Mouse (Mus musculus) spleen, postnatal 4 days (tissue): ENCODE data around the gene Gm27029.
"Not testable (repeated sequence)": the region's sequence is repeated elsewhere in the genome, so short reads cannot be mapped to it uniquely, and the experiment has no call there.

Experiments
- DNase-seq, 2 experiments: peaks; one replicate each; pipeline ENCODE4 v3.0.0; 2022; ENCODE audit warnings: low spot score in 2 of 2

Gm27029 gene

DNA sequence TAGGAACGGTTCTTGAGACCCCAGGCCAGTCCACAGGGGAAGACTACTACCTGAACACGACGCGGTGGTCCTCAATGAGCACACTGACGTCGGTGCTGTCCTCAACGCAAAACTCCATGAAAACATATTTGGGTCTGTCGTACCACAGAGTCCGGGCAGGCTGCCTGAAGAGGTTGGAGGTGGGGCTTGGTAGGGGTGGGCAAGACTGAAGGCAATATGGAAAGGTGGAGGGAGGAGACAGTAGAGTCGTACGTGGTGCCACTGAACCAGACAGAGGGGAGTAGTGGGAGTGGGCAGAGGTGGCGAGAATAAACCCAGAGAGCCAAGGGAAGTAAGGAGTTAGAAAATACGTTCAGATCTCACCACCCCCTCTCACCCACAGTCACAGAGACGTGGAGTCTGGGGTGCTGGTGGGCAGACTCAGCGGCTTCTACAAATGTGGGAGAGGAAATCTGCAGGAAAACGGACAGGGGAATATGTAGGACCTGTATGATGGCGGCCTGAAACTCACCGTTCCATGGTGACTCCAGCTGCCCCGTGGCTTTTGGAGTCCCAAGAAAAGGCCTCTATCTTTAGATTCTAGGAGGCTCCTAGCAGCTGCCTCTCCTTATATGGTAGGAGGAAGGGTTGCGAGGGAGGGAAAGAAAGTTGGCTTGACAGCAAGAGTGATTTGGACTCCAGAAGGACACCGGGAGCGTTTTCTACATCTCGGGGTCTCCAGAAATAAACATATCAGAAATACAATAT, at the start of gene Gm27029:
Gene Gm27029, minus strand, starts transcription at position 692 of the 747 bp plus-strand sequence.
- DNase-seq, result no peak

DNA sequence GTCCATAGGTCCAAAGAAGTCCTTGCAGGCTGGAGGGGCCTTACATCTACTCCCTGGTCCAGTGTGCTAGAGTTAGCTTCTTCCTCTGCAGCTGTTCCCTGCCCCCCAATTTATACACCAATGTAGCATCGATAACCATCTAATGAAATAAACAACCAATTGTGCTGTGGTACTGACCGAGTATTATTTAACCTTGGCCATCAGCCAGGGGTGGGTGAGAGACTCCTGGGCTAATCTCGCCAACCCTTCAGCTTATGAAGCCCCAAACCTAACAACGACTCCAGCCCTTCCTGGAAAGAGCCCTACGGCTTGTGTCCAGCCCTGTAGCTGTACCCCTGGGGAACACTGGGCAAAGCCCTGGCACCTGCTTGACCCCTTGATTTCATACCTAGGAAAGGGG, 49.7 kb upstream of the Gm27029 start:
- no peak for DNase-seq

DNA sequence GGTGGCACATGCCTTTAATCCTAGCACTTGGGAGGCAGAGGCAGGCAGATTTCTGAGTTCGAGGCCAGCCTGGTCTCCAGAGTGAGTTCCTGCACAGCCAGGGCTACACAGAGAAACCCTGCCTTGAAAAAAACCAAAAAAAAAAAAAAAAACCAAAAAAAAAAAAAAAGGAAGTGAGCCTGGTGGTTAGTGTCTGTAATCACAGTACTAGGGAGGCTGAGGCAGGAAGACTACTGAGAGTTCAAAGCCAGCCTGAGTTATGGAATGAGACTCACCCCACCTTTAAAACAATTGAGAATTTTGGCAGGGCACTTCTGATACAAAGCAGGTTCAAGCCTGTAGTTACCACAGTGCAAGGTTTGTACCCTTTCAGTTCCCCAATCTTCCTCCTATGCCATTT, 49.1 kb upstream of the Gm27029 start:
- DNase-seq, result not testable (repeated sequence)

DNA sequence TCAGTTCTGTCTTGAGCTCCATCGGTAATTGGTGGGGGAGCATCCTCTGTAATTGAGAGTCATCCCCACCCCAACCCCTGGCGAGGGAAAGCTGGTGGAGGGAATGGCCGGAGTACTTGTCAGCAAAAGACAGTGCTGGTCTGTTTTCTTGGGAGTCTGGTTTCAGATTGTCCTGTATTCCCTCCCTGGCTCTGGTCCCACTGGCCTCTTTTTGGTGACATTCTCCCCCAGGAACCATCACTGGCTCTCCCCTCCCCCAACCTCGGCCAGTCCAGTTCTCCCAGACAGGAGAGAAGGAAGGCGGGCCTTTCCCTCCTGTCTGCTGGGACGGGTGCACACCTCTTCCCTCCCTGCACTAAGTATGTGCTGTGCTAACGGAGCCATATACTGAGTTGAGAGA, 47.7 kb upstream of the Gm27029 start:
- no peak for DNase-seq

DNA sequence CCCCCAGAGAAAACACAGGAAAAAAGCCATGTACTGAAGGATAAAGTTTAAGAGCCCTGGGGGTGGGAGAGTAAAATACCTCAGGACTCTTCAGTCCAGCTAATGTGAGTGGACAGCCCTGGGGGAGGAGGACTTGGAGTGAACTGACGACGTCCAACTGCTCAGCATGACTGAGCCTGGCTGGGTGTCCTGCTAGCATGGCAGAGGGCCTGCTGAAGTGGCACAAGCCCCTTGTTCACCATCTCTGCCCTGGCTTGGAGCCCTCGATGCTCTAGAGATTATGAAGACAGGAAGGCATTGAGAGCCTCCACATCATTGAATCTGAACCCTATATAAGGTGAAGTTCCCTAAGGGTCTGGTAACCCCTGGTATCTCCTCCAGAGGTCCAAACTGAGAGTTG, 47.3 kb upstream of the Gm27029 start:
- no peak for DNase-seq

DNA sequence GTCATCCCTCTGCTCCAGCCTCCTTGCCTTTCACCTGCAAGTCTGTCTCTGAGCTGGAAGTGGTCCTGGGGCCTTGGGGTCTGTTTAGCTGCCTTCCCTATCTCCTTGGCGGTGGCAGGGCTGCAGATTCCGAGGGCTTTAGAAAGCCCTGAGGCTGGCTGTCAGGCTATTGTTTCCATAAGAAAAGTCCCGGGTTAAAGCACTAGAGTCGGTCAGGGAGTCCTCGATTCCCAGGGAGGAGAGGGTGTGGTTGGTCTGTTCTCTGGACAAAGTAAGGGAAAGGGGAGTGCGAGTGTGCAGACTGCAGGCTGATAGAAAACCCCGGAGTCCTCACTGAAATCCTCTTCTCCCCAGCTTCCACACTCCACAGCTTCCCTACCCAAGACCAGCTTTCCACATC, 45.6 kb upstream of the Gm27029 start:
- no peak for DNase-seq

DNA sequence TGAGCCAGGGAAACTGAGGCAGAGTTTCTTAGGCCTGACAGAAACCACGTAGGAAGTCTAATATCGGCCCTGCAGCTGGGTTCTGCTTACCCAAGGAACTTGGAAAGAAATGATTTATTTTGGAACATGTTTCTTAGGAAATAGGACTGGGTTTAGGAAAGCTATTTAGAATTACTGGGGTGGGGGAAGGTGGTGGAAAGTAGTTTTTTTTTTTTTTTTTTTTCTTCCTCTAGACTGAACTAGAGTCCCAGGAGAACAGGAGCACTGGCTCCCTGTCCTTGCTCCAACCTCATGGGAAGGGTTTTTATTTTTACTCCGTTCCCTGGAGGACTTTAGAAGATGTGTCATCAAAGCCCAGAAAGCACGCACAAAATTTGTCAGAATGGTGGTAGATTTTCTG, 44.6 kb upstream of the Gm27029 start:
- no peak for DNase-seq

DNA sequence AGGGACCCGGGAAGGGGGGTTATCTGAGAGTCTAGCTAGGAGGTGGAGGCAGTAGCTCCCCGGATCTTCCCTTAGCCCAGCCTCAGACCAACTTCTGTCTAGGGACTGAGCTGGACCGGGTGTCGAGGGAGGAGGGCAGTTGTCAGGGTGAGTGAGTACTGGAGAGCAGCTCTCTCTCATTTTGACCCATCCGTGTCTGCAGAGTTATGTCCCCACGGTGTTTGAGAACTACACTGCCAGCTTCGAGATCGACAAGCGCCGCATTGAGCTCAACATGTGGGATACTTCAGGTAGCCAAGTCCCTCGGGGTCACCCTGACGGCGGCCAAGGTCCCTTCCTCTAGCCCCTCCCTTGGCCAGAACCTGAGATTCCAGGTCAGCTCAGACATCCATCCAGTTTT, 44.1 kb upstream of the Gm27029 start:
- no peak for DNase-seq

DNA sequence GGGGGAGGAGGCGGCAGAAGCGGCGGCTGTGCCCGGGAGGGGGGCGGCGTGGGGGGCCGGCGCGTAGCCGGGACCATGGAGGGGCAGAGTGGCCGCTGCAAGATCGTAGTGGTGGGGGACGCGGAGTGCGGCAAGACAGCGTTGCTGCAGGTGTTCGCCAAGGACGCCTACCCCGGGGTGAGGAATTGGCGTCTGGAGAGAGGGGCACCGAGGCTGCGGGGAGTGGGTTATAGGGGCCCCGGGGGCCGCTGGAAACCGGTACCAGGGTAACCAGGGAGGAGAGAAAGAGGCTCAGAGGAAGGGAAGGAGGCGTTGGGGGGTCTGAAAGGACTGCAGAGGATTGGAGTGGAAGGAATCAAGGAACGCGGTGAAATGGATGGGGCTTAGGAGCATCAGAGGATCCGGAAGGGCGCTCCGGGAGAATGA, 43.7 kb upstream of the Gm27029 start:
- DNase-seq, result peak in 1 of 2 experiments; percentile 74

DNA sequence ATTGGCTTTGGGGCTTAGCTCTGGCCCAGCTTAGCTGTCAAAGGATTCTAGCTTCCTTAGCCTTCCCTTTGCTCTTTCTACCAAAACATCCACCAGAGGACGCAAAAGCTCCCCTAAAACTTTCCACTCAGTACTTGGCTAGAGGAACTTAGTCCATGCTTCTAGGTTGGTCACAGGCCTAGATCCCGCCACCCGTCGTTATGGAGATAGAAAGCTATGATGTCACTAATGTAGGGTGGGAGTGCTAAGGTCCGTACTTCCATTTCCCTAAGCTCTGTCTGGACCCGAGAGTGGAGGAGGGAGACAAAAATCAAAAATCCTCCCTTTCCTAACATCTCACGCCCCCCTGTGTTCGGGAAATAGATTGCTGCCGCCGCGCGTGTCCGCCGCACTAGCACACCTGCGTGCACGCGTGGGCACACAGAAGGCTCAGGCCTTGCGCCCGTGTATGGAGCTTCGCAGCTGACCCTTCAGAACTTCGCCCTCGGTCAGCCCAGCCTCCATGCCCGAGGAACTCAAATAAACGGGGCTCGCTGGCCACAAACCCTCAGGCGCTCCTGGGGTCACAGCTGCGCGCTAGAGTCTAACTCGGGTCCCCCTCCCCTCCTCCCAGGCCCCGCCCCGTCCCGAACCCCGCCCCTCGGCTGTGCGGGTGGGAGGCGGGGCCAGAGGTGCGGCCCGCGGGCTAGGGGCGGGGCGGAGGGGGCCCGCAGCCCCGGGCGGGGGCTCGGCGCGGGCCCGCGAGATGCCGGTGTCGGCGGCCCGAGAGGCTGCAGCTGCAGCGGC, 43.1 kb upstream of the Gm27029 start:
- DNase-seq, result peak; percentile 39 to 79

DNA sequence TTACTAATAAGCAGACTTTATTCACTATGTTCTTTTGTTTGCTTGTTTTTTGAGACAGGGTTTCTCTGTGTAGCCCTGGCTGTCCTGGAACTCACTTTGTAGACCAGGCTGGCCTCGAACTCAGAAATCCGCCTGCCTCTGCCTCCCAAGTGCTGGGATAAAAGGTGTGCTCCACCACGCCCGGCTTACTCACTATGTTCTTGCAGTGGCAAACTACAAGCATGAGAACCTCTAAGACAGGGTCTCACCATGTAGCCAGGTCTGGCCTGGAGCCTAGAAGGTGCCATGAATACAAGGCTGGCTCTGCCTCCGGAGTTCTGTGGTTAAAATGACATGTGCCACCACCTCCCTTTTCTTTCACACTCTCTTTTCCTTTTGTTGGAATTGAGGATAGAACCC, 42.0 kb upstream of the Gm27029 start:
- DNase-seq, result not testable (repeated sequence)

DNA sequence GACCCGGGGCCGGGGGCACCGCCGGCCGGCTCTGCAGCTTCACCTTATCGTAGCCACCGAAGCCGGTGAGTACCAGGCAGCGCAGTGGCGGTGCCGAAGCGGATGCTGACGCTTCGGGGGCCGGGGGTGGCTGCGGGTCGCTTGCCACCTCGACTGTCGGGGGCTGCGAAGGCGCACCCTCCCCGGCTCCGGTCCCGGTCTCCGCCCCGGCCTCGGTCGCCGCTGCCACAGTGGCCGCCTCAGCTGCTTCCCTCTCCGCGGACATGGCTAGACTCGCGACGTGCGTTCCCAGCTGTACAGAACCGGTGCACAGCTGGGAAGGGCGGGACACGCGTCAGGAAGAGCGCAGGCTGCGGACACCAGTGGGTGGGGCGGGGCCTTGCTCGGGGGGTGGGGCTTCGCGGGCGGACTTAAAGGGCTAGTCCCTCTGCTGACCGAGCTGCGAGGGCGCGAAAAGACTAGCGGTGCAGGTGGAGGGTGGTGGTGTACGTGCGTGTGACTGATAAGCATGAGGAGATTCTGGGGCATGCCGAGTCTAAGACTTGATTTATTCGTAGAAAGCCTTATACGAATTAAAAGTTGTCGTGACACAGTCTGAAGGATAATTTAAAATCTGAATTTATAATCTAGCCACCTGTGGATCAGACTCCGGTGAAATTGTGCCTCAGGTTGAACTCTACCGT, 41.4 kb upstream of the Gm27029 start, which contains the start of gene Vat1:
Gene Vat1, minus strand, starts transcription at position 362 of the 683 bp plus-strand sequence.
- DNase-seq, result peak; percentile 58 to 80

DNA sequence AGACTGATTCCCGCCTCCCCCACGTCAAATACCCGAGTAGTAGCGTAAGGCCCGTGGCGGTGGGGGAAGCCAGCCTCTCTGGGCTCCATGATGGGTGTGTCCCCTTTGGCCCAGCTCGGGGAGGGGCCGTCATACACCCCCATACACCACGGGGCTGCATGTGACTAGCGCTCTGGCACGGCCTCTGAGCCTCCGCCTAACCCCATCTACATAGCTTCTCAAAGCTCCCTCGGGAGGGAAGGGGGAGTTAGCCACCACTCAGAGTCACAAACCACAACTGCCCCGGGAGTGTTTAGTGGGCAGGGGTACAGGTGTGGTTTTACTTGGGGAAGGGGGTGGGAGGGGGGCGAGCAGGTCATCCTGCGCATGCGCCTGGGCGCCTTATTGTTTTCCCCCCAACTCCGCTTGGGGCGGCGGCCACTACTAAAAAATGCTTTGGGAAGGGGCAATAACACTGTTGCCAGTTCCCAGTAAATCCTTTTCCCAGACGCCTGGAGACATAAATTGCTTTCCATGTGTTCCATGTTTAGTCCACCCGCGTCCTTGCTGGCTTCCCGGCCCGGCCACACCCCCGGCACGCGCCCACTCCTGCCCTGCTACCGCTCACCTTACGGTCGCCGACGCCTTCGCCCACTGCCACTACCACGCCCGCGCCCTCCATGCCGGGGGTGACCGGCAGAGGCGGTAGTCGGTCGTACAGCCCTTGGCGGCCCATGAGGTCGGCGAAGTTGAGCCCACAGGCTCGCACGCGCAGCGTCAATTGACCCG, 40.7 kb upstream of the Gm27029 start:
- peak; percentile 39 to 74 for DNase-seq

DNA sequence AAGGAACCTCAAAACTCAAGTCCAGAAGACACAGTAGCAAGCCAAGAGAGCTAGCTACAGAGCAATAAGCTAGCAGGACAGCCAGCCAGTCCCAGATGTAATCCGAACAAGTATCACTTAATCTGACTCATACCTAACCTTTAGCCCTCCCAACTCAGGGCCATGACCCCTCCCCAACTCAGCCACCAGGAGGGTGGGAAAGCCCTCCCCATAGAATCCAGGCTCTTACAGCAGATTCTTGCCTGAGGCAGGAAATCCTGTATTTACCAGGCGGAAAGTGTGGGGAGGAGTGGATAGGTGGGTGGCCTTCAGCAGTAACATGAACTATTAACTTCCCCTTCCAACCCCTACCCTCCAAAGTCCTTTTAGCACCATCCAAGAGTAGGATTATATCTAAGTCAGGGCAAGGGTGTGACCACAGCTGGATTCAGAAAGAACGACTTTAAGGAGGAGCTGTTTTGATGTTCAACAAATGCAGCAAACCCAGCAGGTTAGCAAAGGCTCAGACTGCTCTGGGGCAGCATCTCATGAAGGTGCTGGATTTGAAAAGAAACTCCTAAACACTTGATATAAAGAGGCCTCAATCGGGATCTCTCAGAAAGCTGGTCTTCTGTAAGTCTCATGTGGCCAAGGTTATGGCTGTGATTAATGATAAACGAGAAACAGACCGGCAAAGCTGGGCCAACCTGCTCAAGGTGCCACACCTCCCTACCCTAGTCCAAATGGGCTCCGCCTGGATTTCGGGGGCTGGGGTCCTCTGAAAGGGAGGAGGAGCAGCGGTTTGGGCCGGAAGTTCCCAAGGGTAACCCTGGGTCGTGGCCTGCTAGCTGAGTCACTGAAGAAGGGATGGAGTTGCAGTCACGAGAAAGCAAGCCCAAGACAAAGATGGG, 39.9 kb upstream of the Gm27029 start, which contains the start of gene Rnd2:
Gene Rnd2, plus strand, starts transcription at position 789 of the 890 bp plus-strand sequence.
- no peak for DNase-seq

DNA sequence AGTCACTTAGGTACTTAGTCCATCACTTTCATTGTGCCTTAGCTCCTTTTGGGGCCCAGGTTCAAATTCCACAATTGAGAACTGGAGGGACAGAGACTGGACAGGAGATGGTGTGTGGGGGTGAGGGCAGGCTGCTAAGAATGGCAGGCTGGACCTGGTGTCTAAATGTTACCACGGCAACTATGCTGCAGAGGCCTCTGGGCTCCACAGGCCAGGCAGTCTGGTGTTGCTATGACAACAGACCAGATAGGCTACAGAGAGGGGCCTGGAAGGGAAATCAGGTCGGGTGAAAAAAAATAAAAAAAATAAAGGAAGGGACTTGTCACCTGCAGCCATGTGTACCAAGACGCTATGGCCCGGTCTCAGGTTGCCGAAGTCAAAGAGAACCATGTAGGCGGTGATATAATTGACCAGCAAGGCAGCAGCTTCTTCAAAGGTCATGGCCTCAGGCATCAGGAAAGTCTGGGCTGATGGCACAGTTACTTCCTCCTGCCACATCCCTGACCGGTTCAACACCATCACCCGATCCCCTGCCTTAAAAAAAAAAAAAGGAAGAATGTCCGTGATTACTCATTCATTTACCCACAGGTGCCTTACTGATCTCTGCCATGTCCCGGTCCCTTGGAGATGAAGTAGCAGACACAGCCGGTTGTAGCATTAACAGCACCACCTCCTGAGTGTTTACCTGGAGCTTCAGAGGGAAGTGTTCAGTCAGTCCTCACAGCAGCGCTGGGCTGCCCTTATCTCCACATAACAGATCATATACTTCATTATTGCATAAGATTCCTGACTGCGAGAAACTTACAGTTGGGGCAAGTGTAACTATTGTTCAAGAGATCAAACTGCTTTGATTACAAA, 38.2 kb upstream of the Gm27029 start:
- no peak for DNase-seq

DNA sequence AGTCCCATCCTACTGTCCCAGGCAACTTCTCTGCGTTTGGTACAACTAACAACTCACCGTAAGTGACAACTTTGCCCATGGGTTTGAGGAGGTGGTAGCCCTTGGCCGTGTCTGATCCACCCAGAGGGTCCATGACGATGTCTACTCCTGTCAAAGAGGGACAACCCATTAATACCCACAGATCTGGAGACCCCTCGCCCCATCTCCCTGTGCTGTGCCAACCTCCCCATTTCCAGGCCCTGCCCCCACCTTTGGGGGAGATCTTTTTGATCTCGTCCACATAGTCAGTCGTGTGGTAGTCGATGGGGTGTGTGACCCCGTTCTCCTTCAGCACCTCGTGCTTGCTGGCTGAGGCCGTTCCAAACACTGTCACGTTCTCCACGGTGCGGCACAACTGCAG, 37.5 kb upstream of the Gm27029 start:
- DNase-seq, result no peak

DNA sequence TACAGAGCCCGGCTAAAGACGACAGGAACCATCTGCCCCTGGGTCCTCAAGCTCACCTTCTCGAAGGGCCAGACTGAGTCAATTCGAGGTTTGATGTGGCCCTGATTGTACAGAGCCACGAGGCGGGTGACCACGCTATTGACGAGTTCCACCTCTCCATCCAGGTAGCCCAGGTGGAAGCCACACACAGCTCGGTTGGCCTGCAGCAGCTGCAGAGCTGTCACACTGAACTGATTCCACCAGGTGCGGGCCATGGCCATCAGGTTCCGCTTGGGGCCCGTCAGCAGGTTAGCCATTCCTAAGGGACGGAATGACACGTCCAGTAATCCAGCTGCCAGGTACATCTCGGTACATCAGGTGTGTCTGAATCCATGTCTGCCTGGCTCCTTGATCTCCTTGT, 35.7 kb upstream of the Gm27029 start:
- no peak for DNase-seq

DNA sequence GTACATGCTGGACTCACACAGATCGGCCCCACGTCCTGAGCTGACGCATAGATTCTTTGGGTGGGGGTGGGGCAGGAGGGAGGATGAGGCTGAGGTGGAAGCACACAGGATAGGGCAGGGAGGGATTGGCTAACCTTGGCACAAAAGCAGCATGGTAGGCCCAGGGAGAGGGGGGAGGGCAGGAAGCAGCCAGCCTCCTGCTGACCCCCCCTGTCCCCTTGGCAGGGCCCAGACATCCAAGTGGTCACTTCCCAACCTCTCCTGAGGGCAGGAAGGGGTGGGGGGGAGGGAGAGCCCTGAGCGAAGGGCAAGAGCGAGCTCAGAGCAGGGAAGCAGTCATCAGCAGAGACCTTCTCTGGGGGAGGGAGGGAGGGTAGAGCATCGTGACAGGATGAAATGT, 35.1 kb upstream of the Gm27029 start:
- DNase-seq, result no peak

DNA sequence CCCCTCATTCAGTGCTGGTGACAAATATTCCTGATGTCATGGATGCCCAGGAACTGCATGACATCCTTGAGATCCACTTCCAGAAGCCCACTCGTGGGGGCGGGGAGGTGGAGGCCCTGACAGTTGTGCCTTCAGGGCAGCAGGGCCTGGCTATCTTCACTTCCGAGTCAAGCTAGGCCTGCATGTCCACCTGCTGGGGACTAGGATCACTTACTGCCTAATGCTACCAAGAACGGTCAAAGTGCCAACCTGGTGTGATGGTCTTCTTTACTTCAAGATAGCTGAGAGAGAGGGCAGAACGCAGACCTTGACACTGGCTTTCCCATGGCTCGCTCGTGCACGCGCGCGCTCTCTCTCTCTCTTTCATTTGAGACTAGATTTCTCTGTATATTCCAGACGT, 33.6 kb upstream of the Gm27029 start:
- DNase-seq, result no peak

DNA sequence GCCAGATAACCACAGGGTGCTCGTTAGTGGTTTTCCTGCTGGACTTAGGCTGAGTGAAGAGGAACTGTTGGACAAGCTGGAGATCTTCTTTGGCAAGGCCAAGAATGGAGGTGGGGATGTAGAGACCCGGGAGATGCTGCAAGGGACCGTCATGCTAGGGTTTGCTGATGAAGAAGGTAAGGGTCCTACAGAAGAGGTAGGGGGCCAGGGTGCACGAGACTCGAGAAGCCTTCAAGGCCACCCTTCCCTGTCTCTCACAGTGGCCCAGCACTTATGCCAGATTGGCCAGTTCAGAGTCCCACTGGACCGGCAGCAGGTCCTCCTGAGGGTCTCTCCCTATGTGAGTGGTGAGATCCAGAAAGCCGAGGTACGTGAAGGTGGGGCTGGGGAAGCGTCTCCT, 33.0 kb upstream of the Gm27029 start:
- no peak for DNase-seq
